Mouse (Mus musculus) embryonic facial prominence, embryonic 15.5 days (tissue): ENCODE measurements around the gene Stk4. TPM values are rescaled to one million over a fixed set of nuclear protein-coding genes. Genes with fewer than 3 reads are reported as not detected.

Experiments used
- ATAC-seq: fragments of 200-750 bp; cut with Nextera tagmentation; 2 replicates; pipeline ENCODE4 v1.8.0; 2017; ENCODE audit warnings: low read depth, moderate TSS enrichment; ENCODE audit not compliant: insufficient number of reproducible peaks, low FRiP score, low TSS enrichment
- H3K27ac ChIP-seq: fragments of 300-500 bp; sonication (generic); replicated peaks from 2 replicates; pipeline ENCODE4 v1.5.1; 2015; ENCODE audit warnings: mild to moderate bottlenecking, inconsistent platforms
- H3K27me3 ChIP-seq: fragments of 300-500 bp; sonication (generic); 2 replicates; pipeline ENCODE4 v1.6.1; 2015; ENCODE audit warnings: inconsistent platforms
- H3K36me3 ChIP-seq: fragments of 300-500 bp; sonication (generic); 2 replicates; pipeline ENCODE4 v1.6.1; 2015; ENCODE audit warnings: mild to moderate bottlenecking, inconsistent platforms
- H3K4me1 ChIP-seq: fragments of 300-500 bp; sonication (generic); 2 replicates; pipeline ENCODE4 v1.6.1; 2015; ENCODE audit warnings: inconsistent platforms
- H3K4me2 ChIP-seq: fragments of 300-500 bp; sonication (generic); replicated peaks from 2 replicates; pipeline ENCODE4 v1.6.1; 2015; ENCODE audit warnings: mild to moderate bottlenecking, inconsistent platforms
- H3K4me3 ChIP-seq: fragments of 300-500 bp; sonication (generic); replicated peaks from 2 replicates; pipeline ENCODE4 v1.5.1; 2015; ENCODE audit warnings: mild to moderate bottlenecking, inconsistent platforms
- H3K9ac ChIP-seq: fragments of 300-500 bp; sonication (generic); 2 replicates; pipeline ENCODE4 v1.6.1; 2015; ENCODE audit warnings: inconsistent platforms
- H3K9me3 ChIP-seq: fragments of 300-500 bp; sonication (generic); replicated peaks from 2 replicates; pipeline ENCODE4 v1.6.1; 2016; ENCODE audit warnings: inconsistent platforms
- WGBS: fragments of 180-500 bp; shearing (Covaris S2); methylation state at CpG from one replicate; pipeline ENCODE4 v1.1.7; 2015; 5-methylcytosine and 5-hydroxymethylcytosine counted together
- polyA plus RNA-seq: library from polyadenylated mRNA; unstranded; fragments of >200 nt; fragmentation: Nextera tagmentation; extraction: Ambion mirVana; gene quantifications from 2 replicates; pipeline ENCODE4 v1.2.1, GENCODE M21; 2015

Stk4 gene
- polyA plus RNA-seq, 1 experiment from 2014 or later = 18.2 TPM

GRCm38 (mm10) chr2:164174649-164175395 lies 104.7 kb downstream of the Stk4 start:
- H3K36me3 ChIP-seq = no peaks in the 10 kb centered on the region
- H3K4me2 ChIP-seq = no peak overlapping the region
- peaks cover 13% of the 10 kb centered on the region for H3K4me1 ChIP-seq
- no peaks in the 10 kb centered on the region for H3K9me3 ChIP-seq
- no peak for ATAC-seq
- no peak overlapping the region for H3K4me3 ChIP-seq
- H3K27ac ChIP-seq = 0 out of 2 replicates have a peak overlapping the region, but pooled peaks have one; percentile 39
- H3K27me3 ChIP-seq = peaks cover 22% of the 10 kb centered on the region
- 67% methylated on average over 8 of the region's 8 CpGs for WGBS
- H3K9ac ChIP-seq = no peak overlapping the region

GRCm38 (mm10) chr2:164175850-164176249 lies 105.7 kb downstream of the Stk4 start:
- WGBS = 88% methylated on average over 3 of the region's 3 CpGs
- peaks cover 12% of the 10 kb centered on the region for H3K27me3 ChIP-seq

GRCm38 (mm10) chr2:164177831-164178230 lies 107.7 kb downstream of the Stk4 start:
- Histone ChIP-seq H3K36me3 (no peaks in the 10 kb centered on the region), H3K27ac (no peak overlapping the region), H3K4me3 (no peak overlapping the region), H3K9ac (no peak overlapping the region), H3K4me1 (no peaks in the 10 kb centered on the region), H3K9me3 (no peaks in the 10 kb centered on the region), H3K27me3 (no peaks in the 10 kb centered on the region), H3K4me2 (no peak overlapping the region)
- WGBS = 72% methylated on average over 5 of the region's 5 CpGs
- ATAC-seq = no peak

More at GRCm38 (mm10) chr2:164175850-164176249, 105.7 kb downstream of the Stk4 start:
- Histone ChIP-seq H3K9me3 (no peaks in the 10 kb centered on the region), H3K27ac (no peak overlapping the region), H3K36me3 (no peaks in the 10 kb centered on the region), H3K9ac (no peak overlapping the region), H3K4me2 (no peak overlapping the region), H3K4me3 (no peak overlapping the region), H3K4me1 (peaks cover 6% of the 10 kb centered on the region)
- ATAC-seq = no peak

GRCm38 (mm10) chr2:164180124-164180523 lies 110.0 kb downstream of the Stk4 start:
- no peak overlapping the region for H3K4me2 ChIP-seq
- peaks cover 7% of the 10 kb centered on the region; the same call in 1 of the 2 replicates for H3K4me1 ChIP-seq
- H3K4me3 ChIP-seq = no peak overlapping the region
- no peak overlapping the region for H3K27ac ChIP-seq
- no peaks in the 10 kb centered on the region for H3K9me3 ChIP-seq
- H3K9ac ChIP-seq = no peak overlapping the region
- no peak for ATAC-seq
- no peaks in the 10 kb centered on the region for H3K27me3 ChIP-seq
- 37% methylated on average over 3 of the region's 3 CpGs for WGBS
- H3K36me3 ChIP-seq = no peaks in the 10 kb centered on the region

- no peak overlapping the region for H3K4me3 ChIP-seq
- H3K4me1 ChIP-seq = peaks cover 7% of the 10 kb centered on the region; the same call in 1 of the 2 replicates
- ATAC-seq = no peak
- no peaks in the 10 kb centered on the region for H3K36me3 ChIP-seq
- WGBS = 78% methylated on average over 4 of the region's 4 CpGs
- no peaks in the 10 kb centered on the region for H3K27me3 ChIP-seq
- no peak overlapping the region for H3K9ac ChIP-seq
- H3K9me3 ChIP-seq = no peaks in the 10 kb centered on the region
- H3K4me2 ChIP-seq = no peak overlapping the region
- H3K27ac ChIP-seq = no peak overlapping the region
Measured at GRCm38 (mm10) chr2:164180770-164181169, 110.6 kb downstream of the Stk4 start.

GRCm38 (mm10) chr2:164182692-164183255 lies 112.7 kb downstream of the Stk4 start, which contains the start of gene Wfdc5:
TSS of gene Wfdc5 (minus strand) at chr2:164182742.
- 52% methylated on average over 7 of the region's 7 CpGs for WGBS
- no peak for ATAC-seq

GRCm38 (mm10) chr2:164183340-164183739 lies 113.2 kb downstream of the Stk4 start:
- H3K27me3 ChIP-seq = no peaks in the 10 kb centered on the region
- H3K4me3 ChIP-seq = no peak overlapping the region
- no peak overlapping the region for H3K4me2 ChIP-seq
- H3K9ac ChIP-seq = no peak overlapping the region
- H3K27ac ChIP-seq = no peak overlapping the region
- no peaks in the 10 kb centered on the region for H3K36me3 ChIP-seq
- peaks cover 7% of the 10 kb centered on the region; the same call in 1 of the 2 replicates for H3K4me1 ChIP-seq
- no peak for ATAC-seq
- 49% methylated on average over 9 of the region's 9 CpGs for WGBS
- no peaks in the 10 kb centered on the region for H3K9me3 ChIP-seq

More at GRCm38 (mm10) chr2:164182692-164183255, 112.7 kb downstream of the Stk4 start, which contains the start of gene Wfdc5:
- Histone ChIP-seq H3K9ac (no peak within 1 kb of the TSS), H3K4me3 (no peak within 1 kb of the TSS), H3K27me3 (no peaks in the 10 kb centered on the region), H3K4me2 (no peak within 1 kb of the TSS), H3K4me1 (peaks cover 7% of the 10 kb centered on the region; the same call in 1 of the 2 replicates), H3K36me3 (no peaks in the 10 kb centered on the region), H3K27ac (no peak within 1 kb of the TSS), H3K9me3 (no peaks in the 10 kb centered on the region)

GRCm38 (mm10) chr2:164184145-164184719 lies 114.1 kb downstream of the Stk4 start:
- WGBS = 37% methylated on average over 9 of the region's 9 CpGs
- H3K4me2 ChIP-seq = no peak overlapping the region

GRCm38 (mm10) chr2:164188722-164189121 lies 118.6 kb downstream of the Stk4 start:
- Histone ChIP-seq H3K9ac (no peak overlapping the region), H3K4me2 (no peak overlapping the region), H3K4me1 (peaks cover 7% of the 10 kb centered on the region; the same call in 1 of the 2 replicates), H3K27me3 (no peaks in the 10 kb centered on the region), H3K9me3 (no peaks in the 10 kb centered on the region), H3K27ac (no peak overlapping the region), H3K4me3 (no peak overlapping the region), H3K36me3 (no peaks in the 10 kb centered on the region)
- 30% methylated on average over 5 of the region's 5 CpGs for WGBS
- ATAC-seq = no peak

More at GRCm38 (mm10) chr2:164184145-164184719, 114.1 kb downstream of the Stk4 start:
- no peaks in the 10 kb centered on the region for H3K36me3 ChIP-seq
- H3K9ac ChIP-seq = no peak overlapping the region
- no peak overlapping the region for H3K4me3 ChIP-seq
- H3K27me3 ChIP-seq = no peaks in the 10 kb centered on the region
- ATAC-seq = no peak
- H3K9me3 ChIP-seq = no peaks in the 10 kb centered on the region
- H3K4me1 ChIP-seq = peaks cover 7% of the 10 kb centered on the region; the same call in 1 of the 2 replicates
- no peak overlapping the region for H3K27ac ChIP-seq

GRCm38 (mm10) chr2:164190576-164190975 lies 120.5 kb downstream of the Stk4 start, which contains the start of gene Wfdc12:
TSS of gene Wfdc12 (minus strand) at chr2:164190608.
- Histone ChIP-seq H3K4me3 (no peak within 1 kb of the TSS), H3K4me2 (no peak within 1 kb of the TSS), H3K27me3 (no peaks in the 10 kb centered on the region), H3K27ac (no peak within 1 kb of the TSS), H3K9me3 (no peaks in the 10 kb centered on the region), H3K36me3 (no peaks in the 10 kb centered on the region), H3K4me1 (no peaks in the 10 kb centered on the region), H3K9ac (no peak within 1 kb of the TSS)
- 84% methylated on average over 6 of the region's 6 CpGs for WGBS
- no peak for ATAC-seq

- H3K36me3 ChIP-seq = no peaks in the 10 kb centered on the region
Measured at GRCm38 (mm10) chr2:164192279-164192678, 122.2 kb downstream of the Stk4 start.

More at GRCm38 (mm10) chr2:164192279-164192678, 122.2 kb downstream of the Stk4 start:
- H3K4me3 ChIP-seq = no peak overlapping the region
- no peak overlapping the region for H3K4me2 ChIP-seq
- no peak overlapping the region for H3K27ac ChIP-seq
- no peaks in the 10 kb centered on the region for H3K9me3 ChIP-seq
- H3K9ac ChIP-seq = no peak overlapping the region
- no peak for ATAC-seq
- H3K27me3 ChIP-seq = no peaks in the 10 kb centered on the region
- no peaks in the 10 kb centered on the region for H3K4me1 ChIP-seq
